In genomic region chr9:69304492-69304891, GRCm38 (mm10) we compare ENCODE assay signal across 19 mouse cellular contexts.
A peak's percentile ranks its signal among the peaks of the same experiment; 100 is the strongest.
DNase-seq lines count a peak whose midpoint lies in the region; ATAC-seq and TF ChIP-seq lines count a peak whose summit lies in the region.
"Had no signal": no experiment of that assay in that cellular context is flagged by ENCODE, and none has a peak within 500 bp of the region (broad histone marks: within the 10 kb centered on the region; RNA-seq: fewer than 3 reads in every experiment).

No protein-coding gene starts in this region.

- 76% methylated on average over 10 of the region's 10 CpGs for WGBS in midbrain, embryonic 11.5 days
- 77% methylated on average over 10 of the region's 10 CpGs for WGBS in midbrain, embryonic 14.5 days
- WGBS in stomach, postnatal 0 days: 76% methylated on average over 10 of the region's 10 CpGs

- TF ChIP-seq EP300 in stomach, postnatal 0 days (optimal IDR thresholded peaks at IDR 0.05): no peak

- H3K36me3 ChIP-seq in midbrain, embryonic 11.5 days (ENCODE audit: control insufficient read depth, insufficient read depth, low read length): no peaks in the 10 kb centered on the region
- H3K36me3 ChIP-seq in midbrain, embryonic 14.5 days (ENCODE audit: control insufficient read depth, insufficient read depth, low read length): no peaks in the 10 kb centered on the region
- no peaks in the 10 kb centered on the region for H3K36me3 ChIP-seq in stomach, postnatal 0 days (ENCODE audit: control insufficient read depth, insufficient read depth, low read length)
- H3K36me3 ChIP-seq: forebrain, embryonic 15.5 days; hindbrain, embryonic 12.5 days; intestine, embryonic 15.5 days; midbrain, embryonic 12.5 days; neural tube, embryonic 15.5 days had no signal

- H3K27ac ChIP-seq in midbrain, embryonic 11.5 days (ENCODE audit: low read depth, low read length): no peak overlapping the region
- no peak overlapping the region for H3K27ac ChIP-seq in midbrain, embryonic 14.5 days (replicated peaks; ENCODE audit: low read depth, low read length)
- H3K27ac ChIP-seq in stomach, postnatal 0 days (replicated peaks): no peak overlapping the region
- H3K27ac ChIP-seq: forebrain, embryonic 15.5 days; hindbrain, embryonic 12.5 days; intestine, embryonic 15.5 days; kidney, postnatal 0 days; layer of hippocampus, adult 2 months; midbrain, embryonic 12.5 days; neural tube, embryonic 15.5 days had no signal

- peak; percentile 75 for DNase-seq in midbrain, embryonic 11.5 days (ENCODE audit: low spot score, missing footprints)
- DNase-seq in midbrain, embryonic 14.5 days: no peak
- peak; percentile 82 to 83 for DNase-seq in adrenal gland, postnatal 36 days
- no peak for DNase-seq in layer of hippocampus, adult 9-11 months
- DNase-seq in stomach, postnatal 0 days (ENCODE audit: low spot score): no peak
- no peak for DNase-seq in frontal cortex, postnatal 14 days (ENCODE audit: low spot score in 2 of 2)
- DNase-seq: cerebellum, adult 18-20 months; lung, adult 2 months; lung, postnatal 36 days; thymus, adult 2 months had no signal

- H3K4me3 ChIP-seq in midbrain, embryonic 11.5 days (ENCODE audit: low read depth, low read length): no peak overlapping the region
- H3K4me3 ChIP-seq in midbrain, embryonic 14.5 days (replicated peaks; ENCODE audit: low read depth, low read length): no peak overlapping the region
- H3K4me3 ChIP-seq in stomach, postnatal 0 days (ENCODE audit: low read depth, low read length): no peak overlapping the region
- H3K4me3 ChIP-seq: erythroblast, embryonic 14.5 days; forebrain, embryonic 15.5 days; hindbrain, embryonic 12.5 days; intestine, embryonic 15.5 days; layer of hippocampus, adult 2 months; midbrain, embryonic 12.5 days; neural tube, embryonic 15.5 days had no signal

- ATAC-seq in midbrain, embryonic 11.5 days (ENCODE audit: low FRiP score): no peak
- ATAC-seq in midbrain, embryonic 14.5 days (ENCODE audit: low FRiP score, low TSS enrichment): no peak
- peak; percentile 58 for ATAC-seq in activated CD4-positive, CD25-positive, alpha-beta regulatory T cell, adult 4 months
- ATAC-seq in stomach, postnatal 0 days (ENCODE audit: low FRiP score, low TSS enrichment): no peak
- ATAC-seq: forebrain, embryonic 15.5 days; intestine, embryonic 15.5 days had no signal

- no peak overlapping the region for H3K9ac ChIP-seq in midbrain, embryonic 11.5 days (ENCODE audit: low read length)
- H3K9ac ChIP-seq in midbrain, embryonic 14.5 days (replicated peaks; ENCODE audit: low read length): no peak overlapping the region
- H3K9ac ChIP-seq in stomach, postnatal 0 days (ENCODE audit: low read length): no peak overlapping the region
- H3K9ac ChIP-seq: forebrain, embryonic 15.5 days; hindbrain, embryonic 12.5 days; intestine, embryonic 15.5 days; midbrain, embryonic 12.5 days; neural tube, embryonic 15.5 days had no signal

- TF ChIP-seq CTCF in stomach, postnatal 0 days (IDR thresholded peaks at IDR 0.05; ENCODE audit: low read depth): no peak

- no peaks in the 10 kb centered on the region for H3K27me3 ChIP-seq in midbrain, embryonic 11.5 days (ENCODE audit: control insufficient read depth, insufficient read depth, low read length)
- no peaks in the 10 kb centered on the region for H3K27me3 ChIP-seq in midbrain, embryonic 14.5 days (ENCODE audit: control insufficient read depth, insufficient read depth, low read length)
- H3K27me3 ChIP-seq in stomach, postnatal 0 days (ENCODE audit: control insufficient read depth, insufficient read depth, low read length): no peaks in the 10 kb centered on the region
- H3K27me3 ChIP-seq: forebrain, embryonic 15.5 days; intestine, embryonic 15.5 days had no signal

- no peak overlapping the region for H3K4me2 ChIP-seq in midbrain, embryonic 11.5 days
- H3K4me2 ChIP-seq in midbrain, embryonic 14.5 days (ENCODE audit: low read length): no peak overlapping the region
- no peak overlapping the region for H3K4me2 ChIP-seq in stomach, postnatal 0 days (replicated peaks; ENCODE audit: low read depth)
- H3K4me2 ChIP-seq: forebrain, embryonic 15.5 days; hindbrain, embryonic 12.5 days; intestine, embryonic 15.5 days; midbrain, embryonic 12.5 days; neural tube, embryonic 15.5 days had no signal

- no peaks in the 10 kb centered on the region for H3K9me3 ChIP-seq in midbrain, embryonic 11.5 days (ENCODE audit: control insufficient read depth, low read length)
- no peaks in the 10 kb centered on the region for H3K9me3 ChIP-seq in midbrain, embryonic 14.5 days (ENCODE audit: control insufficient read depth, low read length)
- no peaks in the 10 kb centered on the region for H3K9me3 ChIP-seq in stomach, postnatal 0 days (ENCODE audit: control insufficient read depth, low read length)
- H3K9me3 ChIP-seq: forebrain, embryonic 15.5 days; hindbrain, embryonic 12.5 days; intestine, embryonic 15.5 days; midbrain, embryonic 12.5 days; neural tube, embryonic 15.5 days had no signal

- H3K4me1 ChIP-seq in midbrain, embryonic 11.5 days (ENCODE audit: control insufficient read depth, insufficient read depth, low read length): peaks cover 6% of the 10 kb centered on the region; the same call in 1 of the 2 replicates
- peaks cover 17% of the 10 kb centered on the region for H3K4me1 ChIP-seq in midbrain, embryonic 14.5 days (ENCODE audit: control insufficient read depth, insufficient read depth, low read length)
- H3K4me1 ChIP-seq in stomach, postnatal 0 days (replicated peaks; ENCODE audit: control insufficient read depth, insufficient read depth): no peaks in the 10 kb centered on the region

Comparison
In these comparisons a context has a peak if more than half of its experiments do, and no peak if none do; other contexts are left out.
1. DNase-seq: peak in midbrain, embryonic 11.5 days (single experiment) and adrenal gland, postnatal 36 days (2 of 2); none in midbrain, embryonic 14.5 days (single experiment), layer of hippocampus, adult 9-11 months (single experiment), stomach, postnatal 0 days (single experiment) and frontal cortex, postnatal 14 days (0 of 2).